Mouse (Mus musculus) T-cell, adult 66 days (primary cell): ENCODE results near the gene Cstf3. TPM values are rescaled to one million over a fixed set of nuclear protein-coding genes. Genes with fewer than 3 reads are reported as not detected.

Experiments used
- total RNA-seq, 2 experiments: library from RNA; stranded (reverse); gene quantifications; 3 replicates in 1 of 2; 4 replicates in 1 of 2; pipeline ENCODE4 v1.2.4; 2023

Gene Cstf3
- 10 to 100 TPM; 57.3 to 57.5 TPM for total RNA-seq

DNA sequence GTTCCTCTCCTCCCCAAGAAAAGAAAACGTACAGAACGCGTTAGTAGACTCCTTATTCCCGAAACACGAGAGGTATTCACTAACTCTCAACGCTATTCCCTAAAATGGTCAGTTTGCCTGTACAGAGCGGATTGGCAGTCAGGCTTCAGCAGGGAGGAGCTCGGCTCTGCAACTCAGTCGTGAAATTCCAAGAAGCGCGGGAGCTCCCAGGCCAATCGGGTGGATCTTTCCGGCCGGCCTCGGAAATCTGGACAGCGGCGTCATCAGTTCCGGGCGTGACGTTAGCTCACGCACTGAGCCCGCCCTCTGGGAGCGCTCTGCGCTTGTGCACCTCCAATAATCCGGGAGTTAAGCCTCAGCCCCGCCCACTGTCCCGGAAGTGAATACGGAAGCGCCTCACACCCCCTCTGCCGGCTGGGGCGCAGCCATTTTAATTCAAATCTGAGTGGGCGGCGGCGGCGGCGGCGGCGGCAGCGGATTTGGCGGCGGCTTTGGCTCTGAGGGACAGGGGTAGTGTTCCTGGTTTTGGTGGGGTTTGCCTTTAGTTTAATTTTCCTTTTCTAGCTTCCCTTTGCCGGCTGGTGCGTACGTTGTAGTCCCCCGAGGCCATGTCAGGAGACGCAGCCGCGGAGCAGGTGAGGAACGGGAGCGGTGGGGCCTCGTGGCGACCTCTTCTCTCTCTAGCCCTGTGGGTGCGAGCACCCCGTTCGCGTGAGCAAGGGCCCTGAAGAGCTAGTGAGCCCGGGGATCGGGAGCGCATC, at the start of gene Cstf3:
Cstf3 (plus strand) TSS at position 456 of the 761 bp plus-strand sequence.

DNA sequence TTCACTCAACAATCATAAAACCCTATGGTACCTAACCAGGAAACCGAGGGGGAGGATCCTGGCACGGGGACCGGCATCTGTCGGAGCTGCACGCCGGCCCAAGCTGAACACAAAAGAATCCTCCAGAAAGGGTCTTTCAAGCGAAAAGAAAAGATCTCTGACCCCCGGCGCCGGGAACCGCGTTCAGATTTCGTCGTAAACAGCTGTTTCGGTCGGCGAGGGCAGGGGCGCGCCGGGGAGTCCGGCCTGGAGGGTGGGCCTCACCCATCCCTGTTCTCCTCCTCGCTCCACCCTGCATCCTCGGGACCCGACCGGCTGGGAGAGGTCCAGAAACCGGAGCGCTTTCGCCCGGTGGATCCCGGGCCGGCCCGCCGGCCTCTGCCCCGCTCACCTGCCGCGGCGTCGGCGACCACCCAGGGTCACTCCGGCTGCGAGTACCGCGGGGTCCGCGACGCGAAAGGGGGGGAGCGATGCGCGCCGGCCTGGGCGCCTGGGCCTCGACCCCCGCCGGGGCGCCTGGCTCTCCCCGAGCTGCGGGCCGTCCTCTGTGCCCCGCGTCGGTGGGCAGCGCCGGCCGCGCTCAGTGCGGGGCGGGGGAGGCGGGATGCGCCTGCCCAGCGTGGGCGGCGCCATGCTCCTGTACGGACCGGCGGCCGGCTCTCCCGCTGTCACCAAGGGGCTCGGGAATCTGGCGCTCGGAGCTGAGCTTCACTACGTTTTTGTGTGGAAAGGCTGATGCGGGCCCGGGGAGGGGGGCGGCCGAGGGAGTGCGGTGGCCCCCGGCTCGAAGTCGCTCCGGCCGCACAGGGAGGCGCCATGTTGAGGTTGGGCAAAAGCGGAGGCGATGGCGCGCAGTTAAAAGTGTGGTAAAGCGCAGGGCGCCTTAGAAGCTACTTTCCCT, 121.5 kb downstream of the Cstf3 start, which contains the start of gene Tcp11l1:
Tcp11l1 (minus strand) TSS at position 585 of the 901 bp plus-strand sequence.

Other genes starting within 250 kb of the Cstf3 start
- gene D430041D05Rik, start 179.5 kb upstream of the Cstf3 start, total RNA-seq: 1 to 10 TPM in 1 of 2 experiments, under 1 TPM in 1; 0.68 to 1.5 TPM
- gene Hipk3, start 96.1 kb upstream of the Cstf3 start, total RNA-seq: 10 to 100 TPM; 44.3 to 56.0 TPM
- 1 to 10 TPM; 1.2 to 1.7 TPM for gene Tcp11l1, start 121.6 kb downstream of the Cstf3 start, total RNA-seq
- gene Pin1rt1, start 125.9 kb downstream of the Cstf3 start, total RNA-seq: not detected
- not detected for gene Depdc7, start 152.4 kb downstream of the Cstf3 start, total RNA-seq
- 10 to 100 TPM in 1 of 2 experiments, 1 to 10 TPM in 1; 9.5 to 11.0 TPM for gene Qser1, start 226.2 kb downstream of the Cstf3 start, total RNA-seq